Mouse (Mus musculus) spleen, adult 2 months (tissue): ENCODE results near the gene Cox19.
"Not testable (repeated sequence)": the region's sequence is repeated elsewhere in the genome, so short reads cannot be mapped to it uniquely, and the experiment has no call there.

Source experiments
- CTCF ChIP-seq: fragments of 200-500 bp; IDR thresholded peaks from 2 replicates; pipeline ENCODE4 v1.5.1; 2011; ENCODE audit warnings: mild to moderate bottlenecking, inconsistent platforms; ENCODE audit not compliant: insufficient read depth, insufficient read length, insufficient replicate concordance; ENCODE audit errors: extremely low read depth
- POLR2A ChIP-seq: fragments of 200-500 bp; IDR thresholded peaks from 2 replicates; pipeline ENCODE4 v1.6.1; 2011; ENCODE audit warnings: low read depth, low read length, inconsistent platforms

GRCm38 (mm10) chr5:139390324-139391119 is 39.3 kb upstream of the Cox19 start:
- not testable (repeated sequence) for TF ChIP-seq CTCF, POLR2A
